Mouse (Mus musculus) embryo, embryonic 10.5 days (tissue): ENCODE data around the gene Csnk1g1.

Experiments
- DNase-seq: peaks from one replicate; pipeline ENCODE4 v3.0.0-alpha.2; 2015; ENCODE audit warnings: low spot score

Gene Csnk1g1

DNA sequence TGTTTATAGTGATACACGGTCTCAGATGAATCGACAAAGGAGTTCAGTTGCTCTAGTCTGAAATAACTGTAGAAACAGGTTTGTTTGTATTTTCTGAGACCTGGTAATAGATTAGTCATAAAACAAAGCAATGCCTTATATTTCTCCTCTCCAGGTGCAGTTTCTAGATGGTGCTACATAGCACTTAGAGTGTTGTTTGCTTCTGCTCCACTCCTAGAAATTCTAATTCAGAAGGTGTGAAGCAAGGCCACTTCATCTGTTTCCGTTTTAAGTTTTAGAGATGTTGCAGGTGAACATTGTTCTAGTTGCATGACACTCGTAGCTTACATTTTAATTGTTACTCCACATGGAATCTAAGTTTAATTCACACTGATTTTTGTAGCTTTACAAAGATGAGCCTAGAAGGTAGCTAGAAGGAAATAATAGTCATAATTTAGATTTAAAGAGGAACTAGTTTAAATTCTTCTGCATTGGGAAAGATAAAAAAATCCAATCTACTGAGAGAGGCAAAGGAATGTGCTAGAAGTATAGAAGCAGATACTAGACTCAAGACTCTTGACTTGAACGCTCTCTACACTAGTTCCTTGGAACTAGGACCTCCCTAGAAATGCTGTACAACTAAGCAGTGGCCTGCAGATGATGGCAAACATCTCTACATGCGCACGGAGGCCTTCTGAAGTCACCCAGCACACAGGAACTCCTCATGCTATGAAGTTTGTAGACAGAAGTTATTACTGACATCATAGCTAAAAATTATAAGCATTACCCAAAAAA is 87.1 kb downstream of the Csnk1g1 start:
- DNase-seq, result no peak

DNA sequence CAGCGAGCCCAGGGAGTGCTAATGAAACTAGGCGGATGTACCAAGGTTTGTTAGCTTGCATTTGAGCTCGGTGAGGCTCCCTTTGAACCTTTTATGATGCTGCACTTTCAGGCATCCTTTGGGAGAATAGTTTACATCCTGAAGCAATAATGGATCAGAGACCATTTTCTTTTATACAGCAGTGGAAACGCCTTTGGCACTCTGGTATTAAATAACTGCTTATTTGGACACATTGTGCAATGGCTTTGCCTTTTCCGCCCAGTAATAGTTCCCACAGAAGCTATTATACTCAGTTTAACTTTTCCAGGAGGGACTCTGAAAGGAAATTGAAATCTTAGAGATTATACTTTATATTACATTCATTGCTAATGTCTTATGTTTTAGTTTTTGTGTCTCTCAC is 90.2 kb downstream of the Csnk1g1 start:
- no peak for DNase-seq

DNA sequence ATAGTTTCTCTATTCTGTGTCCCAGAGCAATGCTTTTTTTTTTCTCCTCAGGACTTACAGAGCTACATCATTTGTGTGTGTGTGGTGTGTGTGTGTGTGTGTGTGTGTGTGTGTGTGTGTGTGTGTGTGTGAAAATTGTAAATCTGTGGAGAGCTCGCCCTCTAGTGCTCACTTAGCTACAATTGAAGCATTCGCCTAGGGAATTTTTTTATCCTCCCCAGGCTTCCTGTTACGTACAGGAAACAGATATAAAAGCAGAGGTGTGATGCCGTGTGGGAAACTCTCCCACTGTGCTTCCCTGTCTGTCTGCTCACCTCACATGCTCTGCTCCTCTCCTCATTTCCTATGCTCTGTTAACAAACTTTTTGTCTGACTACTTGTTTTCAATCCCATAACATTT is 95.7 kb downstream of the Csnk1g1 start:
- DNase-seq, result peak; percentile 69

DNA sequence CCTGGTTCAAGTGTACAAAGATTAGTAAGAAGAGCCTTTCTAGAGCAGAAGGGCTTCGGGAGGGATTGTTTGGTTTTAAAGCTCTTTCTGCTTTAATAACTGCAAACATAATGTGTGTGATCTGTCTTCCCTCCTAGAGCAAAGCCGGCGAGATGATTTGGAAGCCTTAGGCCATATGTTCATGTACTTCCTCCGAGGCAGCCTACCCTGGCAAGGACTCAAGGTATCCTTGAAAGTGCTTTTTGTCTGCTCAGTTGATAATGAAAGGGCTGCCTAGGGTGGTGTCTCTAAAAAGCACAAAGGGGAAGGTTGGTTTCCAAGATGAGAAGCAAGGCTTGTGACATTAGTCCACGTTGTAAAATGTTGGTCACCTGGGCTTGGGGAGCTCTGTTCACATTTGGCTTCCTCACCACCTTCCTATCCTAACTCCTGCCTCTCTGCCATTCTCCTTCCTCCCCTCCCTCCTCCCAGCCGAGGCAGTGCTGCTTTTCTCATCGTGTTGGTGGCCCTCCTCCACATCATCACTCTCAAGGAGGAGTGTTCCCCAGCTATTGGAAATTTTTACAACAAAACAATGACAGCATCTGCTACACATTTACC is 99.0 kb downstream of the Csnk1g1 start:
- no peak for DNase-seq

DNA sequence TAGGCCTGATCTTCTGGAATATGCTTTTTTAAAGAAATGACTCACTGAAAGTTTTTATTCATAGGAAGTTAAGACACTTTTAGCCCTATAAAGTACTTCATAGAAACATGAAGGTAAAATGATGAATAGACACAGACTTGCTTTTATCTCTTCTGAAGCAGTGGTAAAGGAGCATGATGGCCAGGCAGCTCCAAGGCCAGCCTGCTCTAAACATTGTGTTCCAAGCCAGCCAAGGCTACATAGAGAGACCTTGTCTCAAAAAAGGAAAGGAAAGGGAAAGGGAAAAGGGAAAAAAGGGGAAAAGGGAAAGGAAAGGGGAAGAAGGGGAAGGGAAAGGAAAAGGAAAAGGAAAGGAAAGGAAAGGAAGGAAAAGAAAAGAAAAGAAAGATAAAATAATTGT is 111.9 kb downstream of the Csnk1g1 start:
- no peak for DNase-seq

DNA sequence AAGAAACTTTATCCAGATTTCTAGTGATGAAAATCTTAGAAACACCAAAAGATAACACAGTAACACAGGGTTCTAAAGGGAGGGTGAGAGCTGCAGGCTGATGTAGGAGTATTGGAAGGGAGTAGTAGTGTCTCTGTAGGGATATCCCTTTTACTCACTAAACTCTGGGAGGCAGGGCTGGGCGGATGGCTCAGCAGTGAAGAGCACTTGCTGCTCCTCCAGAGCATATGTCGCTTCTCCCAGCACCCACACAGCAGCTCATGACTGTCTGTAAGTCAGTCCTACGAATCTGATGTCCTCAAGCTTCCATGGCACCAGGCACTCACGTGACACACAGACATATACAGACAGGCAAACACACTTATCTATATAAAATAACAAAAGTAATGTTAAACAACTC is 129.4 kb downstream of the Csnk1g1 start:
- DNase-seq, result no peak

DNA sequence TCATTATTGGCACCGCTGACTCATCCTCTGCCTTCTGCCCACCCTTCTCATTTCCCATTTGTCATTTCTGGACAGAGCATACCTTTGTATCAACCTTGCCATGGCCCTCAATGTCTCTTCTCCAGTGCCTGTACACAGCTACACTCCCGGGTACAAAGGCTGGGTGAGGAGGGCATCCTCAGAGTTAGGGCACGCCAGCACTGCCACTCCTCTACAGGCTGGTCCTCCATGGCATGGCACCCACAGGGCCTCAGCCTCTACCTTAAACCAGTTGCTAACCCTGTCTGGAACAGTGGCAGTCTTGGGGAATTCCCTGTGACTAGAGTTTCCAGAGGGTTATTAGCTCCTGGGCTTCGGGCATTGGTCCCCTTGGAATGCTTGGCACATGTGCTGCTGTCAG is 129.9 kb downstream of the Csnk1g1 start:
- DNase-seq, result no peak

DNA sequence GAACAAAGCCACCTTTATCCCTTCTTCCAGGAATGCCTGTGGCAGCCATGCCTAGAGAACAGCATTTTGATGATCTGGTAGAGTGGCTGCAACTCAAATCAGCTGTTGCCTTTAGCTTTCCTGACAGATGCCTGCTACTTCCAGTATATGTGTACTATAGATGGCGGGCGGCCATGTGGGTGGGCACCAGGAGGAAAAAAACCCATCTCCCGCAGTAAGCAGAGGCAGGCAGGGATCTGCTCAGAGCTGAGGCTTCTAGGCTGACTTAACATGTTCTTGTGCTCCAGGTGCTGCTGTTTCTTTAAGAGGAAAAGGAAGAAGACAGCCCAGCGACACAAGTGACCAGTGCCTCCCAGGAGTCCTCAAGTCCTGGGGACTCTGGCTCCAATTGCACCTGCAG is 130.6 kb downstream of the Csnk1g1 start:
- DNase-seq, result no peak

DNA sequence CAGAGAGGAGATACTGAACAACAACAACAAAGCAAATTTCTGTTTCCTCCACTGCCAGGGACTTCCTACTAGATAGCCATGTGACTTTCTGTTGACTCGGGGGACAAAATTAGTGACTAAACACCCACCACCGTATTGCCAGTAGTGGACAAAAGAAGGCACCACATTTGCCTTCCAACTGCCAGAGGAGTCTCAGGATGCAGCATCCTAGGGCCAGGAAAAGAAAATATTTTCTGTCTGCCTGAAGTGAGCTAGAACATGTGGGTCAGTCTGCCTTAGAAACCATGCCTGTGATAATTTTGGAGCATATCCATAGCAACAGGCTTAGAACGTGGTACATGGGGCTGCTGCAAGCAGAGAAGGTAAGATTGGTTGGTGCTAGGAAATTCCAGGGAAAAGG is 132.1 kb downstream of the Csnk1g1 start:
- DNase-seq, result no peak

DNA sequence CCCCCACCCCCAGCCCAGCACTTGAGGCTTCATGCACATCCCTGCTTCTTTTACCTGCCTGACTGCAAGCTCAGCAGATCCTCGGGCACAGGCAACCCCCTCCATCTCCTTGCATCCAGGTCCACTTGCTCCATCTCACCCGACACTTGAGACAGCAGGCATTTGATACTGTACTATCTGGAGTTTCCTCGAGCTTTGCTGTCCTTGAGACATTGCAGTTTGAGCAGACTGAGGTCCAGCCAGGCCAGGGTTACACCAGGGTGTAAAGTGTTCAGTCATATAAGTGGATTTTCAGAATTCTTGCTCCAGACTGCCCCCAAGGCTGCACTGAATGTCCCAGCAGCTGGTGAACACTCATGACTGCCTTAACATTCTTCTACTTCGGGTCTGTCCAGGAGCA is 133.6 kb downstream of the Csnk1g1 start:
- DNase-seq, result no peak

DNA sequence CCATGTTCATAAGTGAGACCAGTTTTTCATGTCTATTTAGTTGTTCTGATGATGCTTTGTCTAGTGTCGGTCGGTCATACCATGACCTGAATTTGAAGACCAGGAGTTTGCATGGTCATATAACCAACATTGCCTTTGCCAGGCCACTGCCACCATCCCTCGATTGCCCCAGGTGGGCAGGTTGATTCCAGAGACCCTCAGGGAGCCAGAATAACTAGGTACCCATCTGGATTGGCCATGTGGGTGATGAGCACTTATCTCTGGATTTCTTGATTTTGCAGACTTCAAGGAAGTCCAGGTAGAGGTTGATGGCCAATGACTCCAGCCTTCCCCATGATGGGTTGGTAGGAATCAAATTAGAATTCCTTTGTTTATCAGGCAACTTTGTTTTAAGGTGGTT is 134.5 kb downstream of the Csnk1g1 start:
- DNase-seq, result no peak

DNA sequence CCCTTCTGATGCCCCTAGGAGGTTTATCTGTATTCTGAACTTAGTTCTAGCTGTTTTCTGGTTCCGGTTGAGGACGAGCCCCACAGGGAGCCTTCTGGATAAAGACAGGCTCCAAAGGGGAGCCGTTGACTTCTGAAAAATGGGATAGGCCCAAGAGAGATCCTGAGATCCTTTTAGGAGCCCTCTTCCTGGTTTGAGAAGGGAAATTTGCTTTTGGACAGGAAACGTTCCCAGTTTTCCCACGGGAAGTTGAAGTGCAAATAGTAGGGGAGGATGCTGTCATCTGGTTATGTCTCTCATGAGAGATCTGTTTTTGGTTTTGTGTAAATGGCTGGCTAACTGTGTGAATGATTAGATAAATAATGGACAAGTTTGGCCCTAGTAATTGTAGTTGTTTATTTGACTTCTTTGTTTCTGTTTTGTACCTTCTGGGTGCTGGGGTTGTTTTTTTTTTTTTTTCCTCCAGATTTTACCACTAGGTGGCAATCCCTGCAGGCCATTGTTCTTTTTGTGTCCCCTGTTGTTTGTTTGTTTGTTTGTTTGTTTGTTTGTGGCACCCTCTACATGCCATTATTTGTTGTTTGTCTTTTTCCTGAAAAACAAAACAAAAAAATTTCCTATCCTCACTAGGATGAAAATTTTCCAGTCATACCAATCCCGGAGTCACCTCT is 141.3 kb downstream of the Csnk1g1 start:
- DNase-seq, result no peak

DNA sequence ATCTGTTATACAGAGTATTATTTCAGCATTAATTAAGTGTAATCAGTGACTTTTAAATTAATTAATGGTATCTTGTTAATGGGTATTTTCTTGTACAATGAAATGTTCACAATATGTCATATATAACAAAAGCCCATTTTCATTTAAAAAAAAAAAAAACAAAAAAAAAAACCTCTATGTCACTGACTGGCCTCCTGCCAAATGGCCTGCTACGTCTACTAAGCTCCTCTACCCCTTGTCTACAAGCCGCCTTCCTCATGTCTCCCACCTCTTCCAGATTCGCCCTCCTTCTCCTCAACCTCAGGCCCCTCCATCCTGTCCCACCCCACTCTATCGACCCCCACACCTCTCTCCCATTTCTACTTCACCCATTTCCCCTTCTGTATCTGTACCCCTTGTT is 142.8 kb downstream of the Csnk1g1 start:
- no peak for DNase-seq

DNA sequence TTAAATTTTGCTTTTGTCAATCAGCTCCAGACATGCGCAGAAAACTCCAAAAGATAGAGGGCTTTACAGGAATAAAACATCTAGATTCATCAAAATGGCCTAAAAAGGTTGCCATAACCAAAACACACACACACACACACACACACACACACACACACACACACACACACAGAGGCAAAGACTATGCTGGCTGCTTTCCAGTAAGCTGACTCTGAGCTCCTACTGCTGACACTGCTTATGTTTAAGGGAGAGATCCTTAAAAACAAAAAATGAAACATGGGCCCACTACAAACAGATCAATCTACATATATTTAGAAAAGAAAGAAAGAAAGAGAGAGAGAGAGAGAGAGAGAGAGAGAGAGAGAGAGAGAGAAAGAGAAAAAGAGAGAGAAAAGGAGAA is 144.0 kb downstream of the Csnk1g1 start:
- no peak for DNase-seq

DNA sequence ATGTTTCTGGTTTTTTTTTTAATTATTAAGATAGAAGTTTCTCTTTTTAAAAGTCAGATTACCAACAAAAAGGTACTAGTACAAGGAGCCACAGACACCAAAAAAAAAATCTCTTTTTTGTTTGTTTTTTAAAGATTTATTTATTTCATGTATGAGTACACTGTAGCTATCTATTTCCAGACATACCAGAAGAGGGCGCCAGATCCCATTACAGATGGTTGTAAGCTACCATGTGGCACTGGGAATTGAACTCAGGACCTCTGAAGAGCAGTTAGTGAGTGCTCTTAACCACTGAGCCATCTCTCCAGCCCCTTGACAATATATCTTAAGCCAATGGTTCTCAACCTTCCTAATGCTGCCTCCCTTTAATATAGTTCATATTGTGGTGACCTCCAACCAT is 144.9 kb downstream of the Csnk1g1 start:
- DNase-seq, result no peak

DNA sequence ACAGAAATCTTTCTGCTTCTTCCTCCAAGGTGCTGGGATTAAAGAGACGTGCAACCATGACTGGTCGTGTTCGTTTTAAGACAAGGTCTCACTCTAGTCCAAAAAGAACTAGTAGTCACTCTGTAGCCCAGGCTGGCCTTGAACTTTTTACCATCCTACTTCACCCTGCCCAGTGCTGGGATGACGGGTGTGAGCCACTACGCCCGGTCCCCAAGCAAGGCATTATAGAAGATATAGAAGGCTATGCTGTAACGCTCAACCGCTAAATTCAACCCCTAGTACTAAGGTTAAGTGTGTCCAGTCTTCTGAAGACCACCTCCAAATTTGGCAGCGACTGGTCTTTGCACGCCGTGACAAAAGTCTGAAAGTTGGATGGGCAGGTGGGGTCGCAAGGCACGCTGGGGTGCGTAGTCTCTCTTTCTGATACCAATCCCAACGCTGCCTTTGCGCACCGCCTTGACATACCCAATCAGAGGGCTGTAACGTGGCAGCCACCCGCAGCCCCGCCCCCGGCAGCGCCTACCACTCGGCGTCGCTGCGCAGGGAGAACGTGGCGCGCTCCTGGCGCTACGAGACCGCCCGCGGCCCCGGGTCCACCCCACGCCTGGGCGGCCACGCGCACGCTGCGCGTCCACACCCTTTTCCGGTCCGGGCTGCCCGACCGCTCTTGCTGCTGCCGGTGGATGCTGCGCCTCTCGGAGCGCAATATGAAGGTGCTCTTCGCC is 151.0 kb downstream of the Csnk1g1 start, which contains the start of gene Ppib:
TSS of gene Ppib (plus strand) at position 640 of the 725 bp plus-strand sequence.
- peak; percentile 98 for DNase-seq

DNA sequence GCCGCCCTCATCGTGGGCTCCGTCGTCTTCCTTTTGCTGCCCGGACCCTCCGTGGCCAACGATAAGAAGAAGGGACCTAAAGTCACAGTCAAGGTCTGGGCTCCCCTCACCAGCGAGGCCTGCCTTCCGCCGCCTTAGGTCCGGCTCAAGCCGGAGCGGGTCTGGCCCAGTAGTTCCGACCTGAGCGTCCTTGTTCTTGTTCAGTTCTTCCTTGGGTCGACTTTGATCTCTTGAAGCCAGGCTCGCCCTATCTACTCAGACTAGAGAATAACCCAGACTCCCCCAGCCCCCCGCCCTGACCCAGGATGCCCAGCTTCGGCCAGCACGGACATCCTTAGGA is 151.6 kb downstream of the Csnk1g1 start:
- no peak for DNase-seq

DNA sequence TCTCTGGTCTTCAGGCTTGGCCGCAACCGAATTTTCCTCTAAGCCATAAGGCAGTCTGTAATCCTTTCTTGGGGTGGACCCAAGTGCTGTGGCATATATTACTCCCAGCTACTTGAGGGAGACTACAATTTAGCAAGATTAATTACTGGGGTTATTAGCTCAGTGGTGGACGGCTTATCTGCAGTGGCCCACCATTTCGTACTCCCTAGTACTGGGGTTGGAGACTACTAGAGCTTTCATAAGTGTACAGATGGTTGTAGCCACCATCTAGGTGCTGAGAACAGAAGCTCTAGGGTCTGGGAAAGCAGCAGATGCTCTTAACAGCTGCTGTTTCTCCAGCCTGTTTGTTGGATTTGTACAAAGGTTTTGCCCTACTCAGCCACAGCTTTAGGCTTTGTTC is 152.3 kb downstream of the Csnk1g1 start:
- DNase-seq, result peak; percentile 34

DNA sequence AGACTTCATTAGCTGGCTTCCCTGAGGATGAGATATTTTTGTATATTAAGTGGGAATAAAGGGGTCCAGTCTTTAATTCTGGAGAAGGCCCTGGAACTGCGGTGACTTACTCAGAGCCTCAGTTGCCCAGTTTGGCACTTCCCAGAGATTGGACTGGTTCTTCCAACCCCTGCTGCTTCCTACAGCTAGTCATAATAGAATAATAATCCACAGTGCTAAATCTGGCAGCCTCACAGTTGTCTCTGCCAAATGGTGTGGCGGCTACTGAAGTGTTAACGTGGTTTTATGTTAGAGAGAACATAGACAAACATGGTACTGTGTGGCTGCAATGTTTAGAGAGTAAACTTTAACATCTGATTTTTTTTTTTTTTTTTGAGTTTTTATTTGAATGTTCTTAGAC is 152.9 kb downstream of the Csnk1g1 start:
- DNase-seq, result no peak

DNA sequence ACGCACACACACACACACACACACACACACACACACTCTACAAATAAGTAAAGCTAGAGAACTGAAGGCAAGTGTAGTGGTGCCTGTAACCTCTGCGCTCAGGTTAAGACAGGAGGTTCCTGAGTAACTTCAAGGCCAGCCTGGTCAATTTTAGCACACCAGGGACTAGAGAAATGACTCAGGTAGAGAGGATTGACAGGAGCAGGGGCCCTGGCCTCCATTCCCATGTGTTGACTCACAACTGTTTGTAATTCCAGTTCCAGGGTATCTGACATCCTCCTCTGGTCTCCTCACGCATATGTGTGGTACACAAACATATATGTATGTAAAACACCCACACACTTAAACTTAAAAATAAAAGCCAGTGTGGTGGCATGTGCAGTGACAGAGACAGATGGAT is 154.7 kb downstream of the Csnk1g1 start:
- no peak for DNase-seq

DNA sequence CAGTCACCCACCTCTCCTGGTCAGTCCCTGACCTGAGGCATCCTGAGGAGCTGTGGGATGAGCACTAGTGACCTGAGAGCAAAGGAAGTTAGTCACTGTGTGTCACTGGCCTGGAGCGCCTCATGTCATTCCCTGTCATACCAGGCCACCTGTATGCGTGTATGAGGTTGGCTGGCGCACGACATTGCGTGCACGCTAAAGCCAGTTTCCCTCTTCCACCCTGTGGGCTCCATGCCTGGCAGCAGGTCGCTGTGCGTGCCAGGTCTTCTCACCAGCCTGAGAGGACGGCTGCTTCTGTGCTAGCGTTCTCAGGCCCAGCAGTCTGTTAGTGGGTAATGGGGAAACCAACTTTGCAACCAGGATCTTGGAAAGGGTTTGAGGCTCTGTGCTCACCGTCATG is 155.6 kb downstream of the Csnk1g1 start:
- DNase-seq, result no peak

DNA sequence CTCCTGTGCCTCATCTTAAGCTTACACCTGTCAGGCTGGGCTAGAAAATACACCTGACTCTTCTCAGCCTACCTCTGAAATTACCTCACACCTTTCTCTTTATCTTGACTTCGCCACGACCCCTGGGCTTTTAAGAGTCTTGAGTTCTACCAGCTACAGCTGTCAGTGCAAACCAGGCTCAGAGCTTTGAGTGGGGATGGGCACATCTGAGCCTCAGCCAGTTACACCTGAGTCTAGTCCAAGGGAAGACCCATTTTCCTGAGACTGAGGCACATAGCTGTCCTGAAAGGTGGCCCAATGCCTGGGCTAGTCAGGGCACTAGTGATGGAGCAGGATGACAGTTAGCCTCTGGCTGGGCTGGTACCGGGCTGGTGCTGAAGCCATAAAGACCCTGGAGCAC is 158.1 kb downstream of the Csnk1g1 start:
- no peak for DNase-seq

DNA sequence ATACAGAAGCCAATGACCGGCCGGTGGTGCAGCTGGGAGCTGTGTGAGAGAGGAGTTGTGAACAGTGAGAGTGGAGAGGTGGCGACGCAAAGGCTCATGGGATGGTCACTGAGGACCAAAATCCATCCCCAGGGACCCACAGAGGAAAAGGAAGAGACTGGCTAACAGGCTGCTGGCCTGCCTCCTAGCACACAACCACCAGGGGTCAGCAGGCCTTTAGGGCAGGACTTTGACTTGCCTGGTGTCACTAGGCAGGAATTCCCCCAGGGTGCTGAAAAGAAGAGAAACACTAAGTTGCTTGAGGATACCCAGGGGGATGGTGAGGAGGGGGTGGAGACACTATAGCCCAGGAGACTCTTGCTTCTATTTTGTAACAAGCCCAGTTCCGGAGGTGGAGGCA is 158.8 kb downstream of the Csnk1g1 start:
- peak; percentile 65 for DNase-seq
